Mouse (Mus musculus): Measurements from ENCODE around the gene Gstt1.
A peak's percentile ranks its signal among the peaks of the same experiment; 100 is the strongest.
"Not testable (repeated sequence)": the region's sequence is repeated elsewhere in the genome, so short reads cannot be mapped to it uniquely, and the experiment has no call there.

The Gstt1 gene

DNA sequence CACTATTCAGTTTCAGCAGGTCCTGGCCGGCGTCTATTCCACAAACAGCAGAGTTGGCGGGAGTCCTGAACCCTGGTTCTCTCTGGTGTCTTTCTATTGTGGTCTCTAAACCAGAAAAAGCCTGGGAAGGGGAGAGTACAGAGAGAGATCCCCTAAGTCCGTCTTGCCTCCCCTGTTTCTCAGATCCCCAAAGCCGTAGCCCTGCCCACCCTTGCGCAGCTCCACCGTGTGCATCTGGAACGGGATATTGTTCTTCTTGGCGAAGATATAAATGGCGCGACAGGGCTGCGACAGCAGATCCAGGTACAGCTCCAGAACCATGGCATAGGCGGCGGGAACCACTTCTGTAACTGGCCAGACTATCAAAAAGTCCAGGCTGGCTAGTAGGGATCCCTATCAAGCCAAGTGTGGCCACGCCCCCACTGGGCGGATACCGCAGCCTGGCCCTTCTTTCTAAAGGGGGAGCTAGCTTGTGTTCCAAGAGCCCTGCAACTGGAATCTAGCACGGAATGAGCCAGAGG is at the start of gene Gstt1:
Gene Gstt1, minus strand, starts transcription at position 409 of the 521 bp plus-strand sequence.
- peak; percentile 81 for DNase-seq

DNA sequence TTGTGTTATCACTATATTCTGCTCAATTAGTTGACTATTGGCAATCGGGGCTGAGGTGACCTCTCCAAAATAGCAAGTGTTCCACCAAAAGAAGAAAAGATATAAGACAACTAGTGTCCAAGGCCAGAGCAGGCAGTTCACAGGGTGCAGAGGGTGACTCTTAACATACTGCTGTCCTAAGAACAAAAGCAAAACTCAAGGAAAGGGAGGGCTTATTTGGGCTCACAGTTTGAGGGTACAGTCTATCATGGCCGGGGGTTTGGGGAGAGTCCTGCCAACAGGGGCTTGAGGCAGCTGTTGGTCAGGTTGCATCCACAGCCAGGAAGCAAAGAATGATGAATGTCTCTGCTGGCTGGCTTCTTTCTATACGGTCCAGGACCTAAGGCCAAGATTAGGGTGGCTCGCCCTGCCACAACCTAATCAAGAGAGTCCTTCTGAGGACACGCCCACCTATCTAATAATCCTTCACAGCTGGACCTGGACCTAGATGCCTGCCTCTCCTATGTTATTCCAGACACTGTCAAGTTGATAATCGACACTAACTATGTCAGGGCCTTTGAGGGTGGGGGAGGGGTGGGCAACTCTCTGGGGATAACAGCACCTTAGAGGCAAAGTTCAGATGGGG is 47.0 kb upstream of the Gstt1 start:
- no peak for DNase-seq

DNA sequence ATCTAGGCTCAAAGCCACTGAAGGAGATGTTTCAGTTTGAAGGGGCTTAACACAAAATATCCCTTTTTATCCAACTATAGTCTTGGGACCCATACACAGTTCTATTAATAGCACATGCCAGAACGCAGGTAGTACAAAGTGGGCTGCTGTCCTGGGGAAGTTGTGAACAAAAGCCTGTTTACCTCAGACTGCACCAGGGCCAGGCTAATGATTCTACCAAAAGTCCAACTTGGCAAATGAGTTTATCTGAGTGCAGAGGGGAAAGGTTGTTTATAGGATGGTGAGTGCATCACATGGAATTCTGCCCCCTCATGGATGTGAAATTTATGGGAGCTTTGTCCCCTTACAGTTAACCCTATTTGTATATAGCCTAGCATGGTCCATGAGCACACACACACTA is 46.4 kb upstream of the Gstt1 start:
- DNase-seq = no peak

DNA sequence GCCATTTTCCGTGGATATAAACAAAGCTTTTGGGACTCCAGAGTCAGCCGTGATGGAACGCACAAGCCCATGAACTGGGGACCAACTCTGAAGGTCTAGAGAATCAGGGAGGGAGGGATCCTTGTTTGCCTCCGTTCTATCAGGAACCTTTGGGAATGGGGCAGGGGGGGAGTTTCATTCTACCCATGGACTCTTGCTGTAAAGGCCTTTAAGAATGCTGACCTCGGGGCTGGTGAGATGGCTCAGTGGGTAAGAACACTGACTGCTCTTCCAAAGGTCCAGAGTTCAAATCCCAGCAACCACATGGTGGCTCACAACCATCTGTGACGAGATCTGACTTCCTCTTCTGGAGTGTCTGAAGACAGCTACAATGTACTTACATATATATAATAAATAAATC is 45.5 kb upstream of the Gstt1 start:
- not testable (repeated sequence) for DNase-seq

DNA sequence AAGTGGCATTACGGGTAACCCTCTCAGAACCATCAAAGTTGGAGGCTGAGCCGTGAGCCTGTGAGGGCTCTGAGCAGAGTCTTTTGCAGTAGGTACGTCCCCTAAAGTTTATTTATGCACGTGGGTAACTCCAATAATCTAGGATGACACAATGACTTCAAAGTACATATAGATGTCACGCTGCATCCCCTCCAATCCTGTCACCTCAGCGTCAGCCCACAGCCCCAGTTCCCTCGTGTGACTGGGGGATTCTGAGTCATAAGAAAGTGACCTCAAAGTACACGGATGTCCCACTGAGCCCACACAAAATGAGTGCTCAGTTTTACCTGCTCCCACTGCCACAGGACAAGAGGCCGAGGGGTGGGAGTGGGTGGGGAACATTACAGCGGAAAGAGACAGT is 40.7 kb upstream of the Gstt1 start:
- no peak for DNase-seq

DNA sequence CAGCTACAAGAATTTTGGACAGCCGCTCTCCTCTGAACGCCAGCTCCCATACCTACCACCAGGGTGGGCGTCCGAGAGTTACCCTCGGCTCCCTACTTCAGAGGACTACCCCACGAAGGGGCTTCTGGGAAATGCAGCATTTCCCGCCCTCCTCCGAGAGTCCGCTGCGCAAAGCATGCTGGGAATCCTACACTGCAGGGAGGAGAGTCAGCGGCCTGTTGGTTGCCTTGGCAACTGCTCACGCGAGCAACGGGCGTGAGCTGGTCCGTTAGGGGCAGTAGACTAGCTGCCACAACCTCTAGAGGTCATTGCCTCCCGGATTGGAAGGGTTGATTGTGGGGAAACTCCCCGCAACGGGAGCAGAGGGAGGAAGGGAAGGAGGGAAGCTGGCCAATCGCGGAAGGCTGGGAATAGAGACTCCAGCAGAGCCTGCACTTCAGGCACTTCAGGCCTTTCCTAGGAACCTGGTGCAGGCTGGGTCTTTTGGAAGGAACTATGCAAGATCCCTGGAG is 38.9 kb upstream of the Gstt1 start, which contains the start of gene Gstt2:
Gene Gstt2, minus strand, starts transcription at position 177 of the 512 bp plus-strand sequence.
- DNase-seq = peak; percentile 96

DNA sequence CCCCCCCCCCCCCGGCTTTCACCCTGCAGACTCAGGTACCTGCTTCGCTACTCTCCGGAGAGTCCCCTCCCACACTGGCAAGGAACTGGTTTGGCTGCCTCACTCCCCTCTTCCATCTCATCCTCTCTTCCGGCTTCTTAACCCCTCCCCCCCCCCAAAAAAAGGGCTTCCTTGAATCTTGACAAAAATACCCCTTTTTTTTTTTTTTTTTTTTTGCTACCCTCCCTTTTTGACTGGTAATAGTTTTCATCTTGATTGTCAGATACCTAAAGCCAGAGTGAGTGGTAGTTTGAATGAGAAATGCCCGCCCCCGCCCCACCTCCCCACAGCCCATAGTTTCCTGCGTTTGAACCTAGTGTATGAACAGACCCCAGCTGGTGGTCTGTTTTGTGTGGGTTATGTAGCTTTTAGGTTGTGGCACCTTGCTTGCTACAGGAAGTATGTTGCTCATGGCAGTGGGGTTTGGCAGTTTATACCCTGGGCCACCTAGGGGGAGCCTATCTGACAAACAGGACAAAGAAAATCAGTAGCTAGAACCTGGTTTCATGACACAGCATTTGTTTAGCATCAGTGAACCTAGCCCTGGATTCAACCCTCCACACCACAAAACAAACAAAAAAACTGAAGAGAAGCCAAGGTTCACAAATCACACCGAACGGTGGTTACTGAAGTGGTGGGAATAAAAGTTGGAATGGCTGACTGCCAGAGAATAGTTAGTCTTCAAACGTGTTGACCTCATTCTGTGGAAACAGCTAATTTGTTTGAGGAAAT is 37.6 kb upstream of the Gstt1 start:
- DNase-seq = peak; percentile 56

DNA sequence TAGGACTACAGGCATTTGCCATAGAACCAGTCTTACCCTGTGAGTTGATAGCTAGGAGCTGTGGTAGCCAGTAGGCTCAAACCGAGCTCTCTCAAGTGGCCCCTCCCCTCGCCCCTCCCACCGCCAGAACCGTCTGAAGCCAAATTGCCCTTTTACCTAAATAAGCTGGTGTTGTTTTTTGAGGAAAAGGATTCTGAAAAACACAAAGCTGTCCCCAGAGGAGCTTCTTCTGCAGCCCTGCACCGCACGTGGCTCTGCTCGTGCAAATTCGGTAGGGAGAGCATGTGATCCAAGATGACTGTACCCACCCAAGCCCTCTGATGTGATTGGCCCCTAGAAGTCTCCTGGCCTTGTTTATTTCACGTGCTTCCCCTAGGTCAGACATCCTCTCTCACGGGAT is 36.9 kb upstream of the Gstt1 start:
- peak; percentile 85 for DNase-seq

DNA sequence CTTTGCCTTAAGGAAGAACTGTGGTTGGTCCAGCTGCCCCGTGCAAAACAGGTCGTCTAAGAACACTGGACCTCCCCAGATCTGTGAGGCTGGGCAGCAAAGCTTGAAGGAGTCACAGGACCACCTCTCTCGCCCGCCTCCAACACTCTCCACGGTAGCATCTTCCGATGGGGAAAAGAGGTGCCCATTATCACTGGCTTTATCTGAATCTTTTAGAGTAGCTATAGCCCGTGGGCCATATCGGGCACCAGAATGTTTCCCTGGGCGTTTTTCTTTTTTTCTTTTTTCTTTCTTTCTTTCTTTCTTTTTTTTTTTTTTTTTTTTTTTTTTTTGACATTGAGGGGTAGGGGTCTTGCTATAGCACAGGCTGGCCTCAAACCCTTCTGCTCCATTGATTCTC is 36.3 kb upstream of the Gstt1 start:
- no peak for DNase-seq

DNA sequence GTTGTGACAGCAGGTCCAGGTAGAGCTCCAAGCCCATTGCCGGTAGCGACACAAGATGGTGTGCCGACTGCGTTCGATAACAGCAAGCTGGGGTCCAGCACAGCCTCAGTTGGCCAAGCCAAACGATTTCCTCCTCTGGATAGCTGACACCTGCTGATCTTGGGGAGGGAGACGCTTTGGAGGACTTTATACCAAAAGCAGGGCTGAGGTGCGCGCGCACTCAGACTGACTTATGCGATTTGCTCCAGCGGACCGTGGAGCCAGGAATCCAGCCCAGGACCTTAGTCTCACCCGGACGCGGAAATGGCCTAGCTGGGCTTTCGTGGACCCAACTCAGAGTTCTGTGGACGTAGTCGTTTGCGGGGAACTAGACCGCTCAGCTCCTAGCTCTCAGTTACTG is 35.9 kb upstream of the Gstt1 start:
- peak; percentile 92 for DNase-seq

DNA sequence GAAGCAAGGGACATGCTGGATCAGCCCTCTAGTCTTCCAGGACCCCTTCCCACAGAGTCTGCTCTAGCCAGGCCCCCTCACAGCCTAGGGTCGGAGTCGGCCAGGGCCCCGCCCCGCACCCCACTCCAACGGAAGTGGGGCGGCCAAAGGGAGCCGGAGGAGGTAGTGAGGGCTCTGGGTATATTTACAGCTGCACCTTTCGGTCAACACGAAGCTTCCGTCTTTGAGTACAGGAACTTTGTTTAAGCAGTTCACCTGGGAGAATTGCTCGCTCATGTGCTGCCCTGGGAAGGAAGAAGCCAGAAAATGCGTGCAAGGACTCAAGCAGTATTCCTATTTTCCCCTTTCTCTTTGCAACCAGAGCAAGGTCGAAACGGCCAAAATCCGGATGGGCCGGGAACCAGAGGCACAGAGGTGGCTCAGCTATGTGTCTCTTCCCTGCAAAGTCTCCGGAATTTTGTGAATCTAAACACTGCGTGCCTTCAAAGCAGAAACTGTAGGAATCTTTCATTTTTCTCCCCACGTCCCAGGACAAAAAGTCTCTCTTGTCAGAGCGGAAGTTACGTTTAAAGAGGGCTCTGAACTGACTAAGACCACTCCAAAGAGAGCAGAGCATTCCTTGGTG is 35.2 kb upstream of the Gstt1 start:
- peak; percentile 59 for DNase-seq

DNA sequence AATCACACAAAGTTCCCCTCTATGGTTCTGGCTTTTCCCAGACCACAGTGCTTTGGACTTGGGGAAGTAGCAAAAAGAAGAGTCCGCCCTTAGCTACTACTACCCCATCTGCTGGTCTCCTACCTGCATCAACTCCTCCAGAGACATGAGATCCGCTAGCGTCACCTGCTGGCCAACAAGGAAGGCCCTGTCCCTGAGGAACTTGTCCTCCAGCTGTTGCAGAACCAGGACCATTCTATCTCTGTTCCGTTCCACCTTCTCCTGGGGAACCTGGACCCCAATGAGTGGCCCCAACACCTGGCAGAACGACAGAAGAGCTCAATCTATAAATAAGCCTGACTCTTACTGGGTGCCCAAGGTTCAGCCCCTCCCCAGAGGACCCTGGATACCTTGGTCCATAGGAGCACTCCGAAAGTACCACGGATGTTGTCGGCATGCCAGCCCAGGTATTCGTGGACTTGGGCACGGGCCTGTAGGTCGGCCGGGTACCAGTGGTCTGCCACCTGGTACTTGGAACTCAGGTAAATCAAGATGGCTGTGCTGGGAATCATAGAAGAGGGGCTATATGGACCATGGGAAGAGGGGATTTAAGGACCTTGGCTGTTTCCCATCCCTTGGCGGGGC is 34.0 kb upstream of the Gstt1 start:
- peak; percentile 83 for DNase-seq

DNA sequence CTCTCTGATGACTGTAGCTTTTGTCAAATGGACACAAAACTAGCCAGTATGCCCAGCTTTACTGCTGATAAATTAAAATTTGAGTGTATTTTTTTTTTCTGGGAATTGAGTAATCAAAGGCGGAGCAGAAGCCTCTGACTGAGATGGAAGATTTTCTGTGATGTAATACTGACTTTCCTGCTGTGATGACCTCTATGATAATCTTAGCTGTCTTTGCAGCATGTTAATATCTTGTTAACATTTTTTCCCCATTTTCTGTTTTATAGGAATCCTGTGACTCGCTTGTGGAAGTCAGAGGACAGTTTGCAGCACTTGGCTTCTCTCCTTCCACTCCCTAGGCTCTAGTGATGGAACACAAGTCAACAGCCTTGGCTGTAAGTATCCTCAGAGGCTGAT is 31.9 kb upstream of the Gstt1 start:
- DNase-seq = no peak

DNA sequence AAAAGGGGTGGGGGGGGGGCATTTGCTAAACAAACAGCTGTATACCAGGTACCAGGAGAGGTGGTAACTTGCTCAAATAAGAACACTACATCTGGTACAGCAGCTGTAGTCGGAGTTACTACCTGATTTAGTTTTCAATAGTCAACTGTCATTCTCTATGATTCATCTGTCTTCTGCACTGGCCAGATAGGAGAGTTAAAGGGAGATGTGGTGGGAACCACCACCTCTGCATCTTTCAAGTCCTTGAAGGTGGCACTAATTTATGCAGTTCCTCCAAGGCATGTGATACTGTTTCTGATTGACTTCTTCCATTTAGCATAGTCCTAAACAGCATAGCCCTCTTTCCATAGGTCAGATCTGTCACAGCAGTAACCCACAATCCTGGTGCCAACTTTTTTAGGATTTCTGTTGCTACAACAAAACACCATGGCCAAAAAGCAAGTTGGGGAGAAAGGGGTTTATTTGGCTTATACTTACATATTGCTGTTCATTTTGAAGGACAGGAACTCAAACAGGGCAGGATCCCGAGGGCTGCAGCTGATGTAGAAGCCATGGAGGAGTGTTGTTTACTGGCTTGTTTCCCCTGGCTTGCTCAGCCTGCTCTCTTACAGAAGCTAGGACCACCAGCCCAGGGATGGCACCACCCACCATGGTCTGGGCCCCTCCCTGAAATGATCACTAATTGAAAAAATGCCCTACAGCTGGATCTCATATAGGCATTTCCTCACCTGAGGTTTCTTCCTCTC is 31.3 kb upstream of the Gstt1 start:
- no peak for DNase-seq

DNA sequence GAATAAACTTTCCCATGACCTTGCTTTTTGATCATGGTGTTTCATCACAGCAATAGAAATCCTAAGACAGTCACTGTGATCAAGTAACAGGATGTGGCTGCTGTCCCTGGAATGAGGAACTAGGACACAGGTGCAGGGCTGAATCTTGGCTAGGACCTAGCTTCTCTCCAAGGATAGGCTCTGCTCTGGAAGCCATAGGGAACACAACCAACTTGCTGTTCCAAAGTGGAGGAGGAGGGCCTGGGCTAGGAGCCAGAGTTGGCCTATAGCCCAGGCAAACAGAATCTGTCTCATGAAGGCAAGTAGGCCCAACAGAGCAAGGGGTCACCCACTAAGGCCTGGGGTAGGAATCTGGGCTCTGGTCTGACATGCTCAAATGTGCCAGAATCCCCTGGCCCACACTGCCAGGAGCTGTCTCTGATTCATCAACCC is 30.1 kb upstream of the Gstt1 start:
- DNase-seq = peak; percentile 75

DNA sequence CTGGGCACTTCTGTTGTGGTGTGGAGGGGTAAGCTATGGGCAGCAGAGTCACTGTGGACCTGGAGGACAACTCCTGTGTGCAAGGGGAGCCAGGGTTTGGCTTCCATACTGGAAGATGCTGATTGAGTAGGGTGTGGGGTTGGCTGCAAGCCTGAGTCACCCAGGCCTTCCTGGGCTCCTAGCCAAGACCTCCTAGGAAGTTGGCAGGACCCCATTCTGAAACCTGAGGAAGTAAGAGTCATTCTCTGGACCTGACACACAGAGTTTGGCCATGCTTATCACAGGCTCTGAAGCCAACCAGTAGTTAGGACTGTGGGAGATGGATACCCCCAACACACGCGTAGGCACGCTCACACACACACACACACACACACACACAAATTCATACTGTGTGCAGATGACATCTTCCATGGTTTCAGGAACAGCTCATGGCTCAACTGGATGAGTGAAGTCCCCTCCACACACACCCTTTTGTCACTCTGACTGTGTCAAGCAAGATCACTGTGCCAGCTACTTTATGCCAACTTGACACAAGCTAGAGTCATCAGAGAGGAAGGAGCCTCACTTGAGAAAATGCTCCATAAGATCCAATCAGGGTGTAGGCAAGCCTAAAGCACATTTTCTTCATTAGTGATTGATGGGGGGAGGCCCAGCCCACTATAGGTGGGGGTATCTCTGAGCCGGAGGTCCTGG is 29.4 kb upstream of the Gstt1 start:
- DNase-seq = peak; percentile 78

DNA sequence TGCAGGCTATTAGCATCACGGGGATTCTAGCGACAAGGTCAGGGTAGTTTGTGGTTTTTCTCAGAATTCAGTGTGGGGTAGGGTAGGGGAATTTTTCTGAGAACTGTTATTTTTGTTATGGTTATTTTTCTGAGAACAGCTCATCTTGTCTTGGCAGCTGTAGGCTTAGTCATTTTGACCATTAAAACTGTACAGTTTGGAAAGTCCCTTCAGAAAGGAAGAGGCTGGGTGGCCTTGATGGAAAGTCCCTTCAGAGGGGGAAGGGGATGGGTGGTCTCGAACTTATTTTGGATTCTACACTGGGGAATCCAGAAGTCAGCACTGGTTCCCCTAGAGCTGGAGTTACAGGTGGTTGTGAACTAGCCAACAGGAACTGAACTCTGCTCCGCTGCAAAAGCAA is 26.1 kb upstream of the Gstt1 start:
- DNase-seq = no peak

DNA sequence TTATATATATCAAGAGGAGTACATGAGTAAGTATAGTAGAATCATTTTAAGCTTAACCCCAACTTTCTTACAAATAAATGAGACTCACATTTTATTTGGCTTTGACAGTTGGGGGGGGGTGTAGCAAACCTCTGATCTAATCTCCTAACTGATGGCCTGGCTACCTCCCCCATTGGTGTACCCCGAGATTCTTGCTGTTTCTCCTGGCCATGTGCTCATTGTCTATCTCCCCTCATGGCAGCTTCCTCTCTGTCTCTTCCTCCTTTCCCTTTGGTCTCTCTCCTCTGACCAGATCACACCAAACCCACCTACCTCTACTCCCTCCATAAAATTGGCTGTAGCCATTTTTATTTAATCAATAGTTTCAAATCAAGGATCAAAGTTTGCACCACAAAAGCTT is 25.4 kb upstream of the Gstt1 start:
- no peak for DNase-seq

DNA sequence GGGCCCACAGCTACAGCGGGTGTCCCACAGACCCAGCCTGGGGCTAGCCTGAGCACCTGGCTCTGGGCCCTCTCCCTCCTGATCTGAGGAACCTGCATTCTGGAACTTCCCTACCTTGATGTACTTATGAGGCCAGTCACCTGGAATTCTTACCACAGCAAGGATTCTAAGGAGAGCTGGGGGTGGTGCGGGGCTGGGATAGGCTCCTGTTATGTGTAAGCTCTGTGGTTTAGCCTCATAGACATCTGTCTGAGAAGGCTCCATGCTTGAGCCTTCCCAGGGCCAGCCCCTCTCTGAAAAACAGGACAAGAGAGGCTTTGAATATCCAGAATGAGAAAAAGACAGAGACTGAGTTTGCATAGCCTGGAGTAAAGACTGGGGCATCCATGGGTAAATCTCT is 24.1 kb upstream of the Gstt1 start, which contains the start of gene Gstt4:
Gene Gstt4, minus strand, starts transcription at position 101 of the 400 bp plus-strand sequence.
- DNase-seq = no peak

DNA sequence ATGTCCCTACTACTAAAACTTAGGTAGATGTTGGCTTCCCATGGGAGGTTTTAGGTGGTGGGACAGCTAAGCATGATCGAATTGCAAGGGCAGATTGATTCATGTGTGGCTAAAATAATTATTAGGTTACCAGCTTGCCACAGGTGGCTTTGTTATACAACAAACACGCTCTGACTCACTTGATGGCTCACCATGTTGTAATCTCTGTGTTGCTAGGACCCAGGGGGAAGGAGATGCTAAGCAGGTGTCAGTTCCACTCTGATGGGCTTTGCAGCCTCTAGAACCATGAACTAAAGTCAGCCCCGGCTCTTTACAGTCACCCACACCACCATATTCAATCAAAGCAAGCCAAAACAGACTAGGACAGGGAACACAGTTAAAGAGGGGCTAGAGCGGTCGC is 21.5 kb upstream of the Gstt1 start:
- no peak for DNase-seq

DNA sequence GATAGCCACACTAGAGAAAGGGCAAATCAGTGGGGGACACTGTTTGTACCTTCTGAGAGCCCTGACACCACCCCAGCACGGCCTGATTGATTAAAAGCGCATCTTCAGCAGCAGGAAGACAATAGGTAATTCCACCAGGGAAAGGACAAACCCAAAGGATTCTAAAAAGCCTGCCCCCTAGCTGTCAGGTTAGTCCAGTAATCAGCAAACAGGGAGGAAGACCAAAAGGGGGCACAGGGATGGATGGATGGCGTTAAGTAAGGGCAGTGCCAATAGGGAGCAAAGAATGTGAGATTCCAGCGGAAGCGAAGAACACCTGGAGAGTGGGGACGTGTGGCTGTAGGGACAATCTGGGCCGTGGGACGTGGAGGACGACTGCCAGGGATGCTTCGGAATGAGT is 20.3 kb upstream of the Gstt1 start:
- no peak for DNase-seq

DNA sequence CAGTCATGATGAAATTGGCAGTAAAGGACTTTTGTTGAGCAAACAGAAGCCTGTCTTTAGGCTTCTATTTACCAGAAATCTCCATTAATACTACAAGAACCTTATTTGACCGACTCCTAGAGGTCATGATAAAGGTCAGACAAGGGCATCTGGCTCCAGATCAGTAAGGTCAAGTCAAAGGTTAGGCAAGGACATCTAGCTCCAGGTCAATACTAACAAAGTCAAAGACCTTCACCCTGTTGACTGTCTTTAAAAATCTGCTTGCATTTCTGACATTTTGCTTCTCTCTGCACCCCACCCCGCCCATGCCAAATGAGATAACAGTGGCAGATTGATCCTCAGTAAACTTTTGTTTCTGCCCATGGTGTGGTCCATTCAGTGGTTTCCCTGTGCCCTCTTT is 5.8 kb upstream of the Gstt1 start:
- DNase-seq = no peak
